9 mouse cellular contexts compared by ENCODE assay signal in genomic region chr3:132087011-132087486, GRCm38 (mm10). TPM values are rescaled to one million over a fixed set of nuclear protein-coding genes. Genes with fewer than 3 reads are reported as not detected.
DNase-seq lines count a peak whose midpoint lies in the region; ATAC-seq lines count a peak whose summit lies in the region.
"Had no signal": no experiment of that assay in that cellular context is flagged by ENCODE, and none has a peak within 500 bp of the region (broad histone marks: within the 10 kb centered on the region; RNA-seq: fewer than 3 reads in every experiment).

No protein-coding gene starts in this region.

- peaks cover 10% of the 10 kb centered on the region for H3K27me3 ChIP-seq in heart, embryonic 11.5 days (ENCODE audit: control insufficient read depth, insufficient read depth, low read length)
- peaks cover 10% of the 10 kb centered on the region; the same call in 1 of the 2 replicates for H3K27me3 ChIP-seq in forebrain, embryonic 11.5 days (ENCODE audit: control insufficient read depth, insufficient read depth, low read length)
- H3K27me3 ChIP-seq in hindbrain, embryonic 15.5 days = peaks cover 26% of the 10 kb centered on the region
- peaks cover 32% of the 10 kb centered on the region for H3K27me3 ChIP-seq in midbrain, embryonic 13.5 days

- H3K9me3 ChIP-seq in heart, embryonic 11.5 days (replicated peaks; ENCODE audit: control insufficient read depth, low read length) = no peaks in the 10 kb centered on the region
- H3K9me3 ChIP-seq in forebrain, embryonic 11.5 days (ENCODE audit: control insufficient read depth, low read length) = no peaks in the 10 kb centered on the region
- no peaks in the 10 kb centered on the region for H3K9me3 ChIP-seq in hindbrain, embryonic 15.5 days
- no peaks in the 10 kb centered on the region for H3K9me3 ChIP-seq in midbrain, embryonic 13.5 days

- H3K9ac ChIP-seq in heart, embryonic 11.5 days (ENCODE audit: low read depth, low read length) = no peak overlapping the region
- H3K9ac ChIP-seq in forebrain, embryonic 11.5 days (ENCODE audit: low read length) = peak overlapping the region; percentile 39; the same call in 1 of the 2 replicates
- peak overlapping the region; percentile 45 for H3K9ac ChIP-seq in hindbrain, embryonic 15.5 days
- H3K9ac ChIP-seq in midbrain, embryonic 13.5 days (replicated peaks) = peak overlapping the region; percentile 57

- peaks cover 9% of the 10 kb centered on the region; the same call in 1 of the 2 replicates for H3K4me1 ChIP-seq in heart, embryonic 11.5 days (ENCODE audit: control insufficient read depth, insufficient read depth, low read length)
- peaks cover 10% of the 10 kb centered on the region; the same call in 1 of the 2 replicates for H3K4me1 ChIP-seq in forebrain, embryonic 11.5 days (replicated peaks; ENCODE audit: control insufficient read depth, insufficient read depth, low read length)
- peaks cover 41% of the 10 kb centered on the region for H3K4me1 ChIP-seq in hindbrain, embryonic 15.5 days (replicated peaks)
- H3K4me1 ChIP-seq in midbrain, embryonic 13.5 days (replicated peaks) = peaks cover 41% of the 10 kb centered on the region

- no peak overlapping the region for H3K27ac ChIP-seq in heart, embryonic 11.5 days (ENCODE audit: low read depth, low read length)
- no peak overlapping the region for H3K27ac ChIP-seq in forebrain, embryonic 11.5 days (ENCODE audit: low read depth, low read length)
- 0 out of 2 replicates have a peak overlapping the region, but pooled peaks have one; percentile 59 for H3K27ac ChIP-seq in hindbrain, embryonic 15.5 days (replicated peaks)
- no peak overlapping the region for H3K27ac ChIP-seq in midbrain, embryonic 13.5 days

- peak; percentile 31 for ATAC-seq in heart, embryonic 11.5 days (replicated peaks; ENCODE audit: insufficient number of reproducible peaks, low FRiP score, low TSS enrichment)
- ATAC-seq in forebrain, embryonic 11.5 days (replicated peaks; ENCODE audit: low FRiP score) = peak; percentile 79
- peak; percentile 91 for ATAC-seq in hindbrain, embryonic 15.5 days (ENCODE audit: low FRiP score, low read depth)
- ATAC-seq in midbrain, embryonic 13.5 days = peak; percentile 88

- DNase-seq in heart, postnatal 25 days (ENCODE audit: low spot score) = no peak
- peak; percentile 82 for DNase-seq in forebrain, embryonic 11.5 days (ENCODE audit: low spot score)
- peak; percentile 48 to 52 for DNase-seq in left cerebral cortex, postnatal 14 days (ENCODE audit: low spot score in 2 of 2)
- DNase-seq in thymus, postnatal 14 days = no peak
- no peak for DNase-seq in B cell, adult 2 months

- intact Hi-C loops in heart, postnatal 25 days (cut with DNase I) = loop anchor here (10.0 kb wide), 1 partner anchor 112 kb away; no protein-coding TSS in a partner anchor
- intact Hi-C loops in left cerebral cortex, postnatal 14 days (cut with DNase I) = loop anchor here (5.0 kb wide), 2 partner anchors 110 to 275 kb away; no protein-coding TSS in a partner anchor

- H3K4me2 ChIP-seq in heart, embryonic 11.5 days = peak overlapping the region; percentile 96
- peak overlapping the region; percentile 93 for H3K4me2 ChIP-seq in forebrain, embryonic 11.5 days (ENCODE audit: low read depth, low read length, severe bottlenecking)
- H3K4me2 ChIP-seq in hindbrain, embryonic 15.5 days = peak overlapping the region; percentile 100
- H3K4me2 ChIP-seq in midbrain, embryonic 13.5 days (replicated peaks) = peak overlapping the region; percentile 97

- 1% methylated on average over 21 of the region's 21 CpGs for WGBS in heart, embryonic 11.5 days (ENCODE audit: insufficient replicate concordance)
- WGBS in forebrain, embryonic 11.5 days = under 1% methylated on average over 21 of the region's 21 CpGs
- under 1% methylated on average over 21 of the region's 21 CpGs for WGBS in hindbrain, embryonic 15.5 days
- 2% methylated on average over 21 of the region's 21 CpGs for WGBS in midbrain, embryonic 13.5 days

- peak overlapping the region; percentile 45 for H3K4me3 ChIP-seq in heart, embryonic 11.5 days (ENCODE audit: low read depth, low read length)
- peak overlapping the region; percentile 37 for H3K4me3 ChIP-seq in forebrain, embryonic 11.5 days (ENCODE audit: low read depth, low read length)
- H3K4me3 ChIP-seq in hindbrain, embryonic 15.5 days = peak overlapping the region; percentile 52
- peak overlapping the region; percentile 52 for H3K4me3 ChIP-seq in midbrain, embryonic 13.5 days (replicated peaks)

- no peaks in the 10 kb centered on the region for H3K36me3 ChIP-seq in heart, embryonic 11.5 days (ENCODE audit: control insufficient read depth, insufficient read depth, low read length)
- H3K36me3 ChIP-seq in forebrain, embryonic 11.5 days (ENCODE audit: control insufficient read depth, insufficient read depth, low read length) = no peaks in the 10 kb centered on the region
- no peaks in the 10 kb centered on the region for H3K36me3 ChIP-seq in hindbrain, embryonic 15.5 days
- no peaks in the 10 kb centered on the region for H3K36me3 ChIP-seq in midbrain, embryonic 13.5 days

RNA-seq across cellular contexts. Expression of gene Dkk2, which starts 2.0 kb away (rescaled TPM):
- polyA plus RNA-seq in heart, embryonic 11.5 days (2014; fragmentation: Nextera tagmentation; extraction: Ambion mirVana) = 2.6 and 3.0 TPM in 2 replicates
- under 1 TPM in 1 of 2 experiments, not detected in 1; 0.16 TPM for total RNA-seq in heart, postnatal 25 days (2021)
- polyA plus RNA-seq in forebrain, embryonic 11.5 days (2014; fragmentation: Nextera tagmentation; extraction: Ambion mirVana) = 14.1 and 14.3 TPM in 2 replicates
- 1.6 and 2.3 TPM in 2 replicates for polyA plus RNA-seq in hindbrain, embryonic 15.5 days (2015; fragmentation: Nextera tagmentation; extraction: Ambion mirVana)
- 1 to 10 TPM in 1 of 2 experiments, under 1 TPM in 1; 0.81 to 1.2 TPM for total RNA-seq in left cerebral cortex, postnatal 14 days (2021)
- polyA plus RNA-seq in midbrain, embryonic 13.5 days (2015; fragmentation: Nextera tagmentation; extraction: Ambion mirVana) = 2.6 and 2.9 TPM in 2 replicates
- total RNA-seq: MEL had no signal

Comparison
In these comparisons a context has a peak if more than half of its experiments do, and no peak if none do; other contexts are left out.
1. ATAC-seq: peak in every context shown above with its lines; median percentile 91 in hindbrain, embryonic 15.5 days; 88 in midbrain, embryonic 13.5 days; 79 in forebrain, embryonic 11.5 days; 31 in heart, embryonic 11.5 days.
2. DNase-seq: peak in forebrain, embryonic 11.5 days (single experiment) and left cerebral cortex, postnatal 14 days (2 of 2); none in heart, postnatal 25 days (single experiment), thymus, postnatal 14 days (single experiment) and B cell, adult 2 months (0 of 2).
3. Peak in every context shown above with its lines, with median percentiles within 50 percentile points of each other: H3K4me2 ChIP-seq and H3K4me3 ChIP-seq.